Mouse (Mus musculus): Measurements from ENCODE around the gene Bckdhb. TPM values are rescaled to one million over a fixed set of nuclear protein-coding genes. Genes with fewer than 3 reads are reported as not detected.
"Not testable (repeated sequence)": the region's sequence is repeated elsewhere in the genome, so short reads cannot be mapped to it uniquely, and the experiment has no call there.

The Bckdhb gene
- polyA plus RNA-seq, 1 experiment from 2014 or later = 49.1 TPM

DNA sequence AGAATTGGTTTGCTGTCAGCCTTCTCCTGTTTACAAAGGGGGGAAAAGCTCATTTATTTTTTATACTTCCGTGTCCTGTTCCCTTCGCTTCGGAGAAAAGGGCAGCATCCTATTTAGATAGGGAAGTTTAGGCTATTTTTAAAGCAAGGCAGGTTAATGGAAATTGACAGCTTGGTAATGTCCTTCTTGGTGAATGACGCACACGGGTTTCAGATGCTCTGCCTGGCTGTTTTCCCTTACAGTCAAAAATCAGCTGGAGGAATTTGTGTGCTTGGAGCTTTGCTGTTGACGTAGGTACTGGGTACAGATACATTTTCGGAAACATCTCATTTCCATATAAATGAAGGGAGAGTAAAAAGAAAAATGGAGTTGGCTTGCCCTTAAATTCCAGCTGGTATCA is 44.4 kb downstream of the Bckdhb start:
- no peaks in the 10 kb centered on the region for H3K27me3 ChIP-seq
- H3K4me2 ChIP-seq = no peak overlapping the region
- no peak overlapping the region for H3K9ac ChIP-seq
- H3K27ac ChIP-seq = no peak overlapping the region
- H3K9me3 ChIP-seq = no peaks in the 10 kb centered on the region
- H3K4me3 ChIP-seq (replicated peaks) = no peak overlapping the region
- ATAC-seq (ENCODE audit: low FRiP score) = no peak
- 87% methylated on average over 7 of the region's 7 CpGs for WGBS
- no peaks in the 10 kb centered on the region for H3K4me1 ChIP-seq
- no peaks in the 10 kb centered on the region for H3K36me3 ChIP-seq (replicated peaks)

DNA sequence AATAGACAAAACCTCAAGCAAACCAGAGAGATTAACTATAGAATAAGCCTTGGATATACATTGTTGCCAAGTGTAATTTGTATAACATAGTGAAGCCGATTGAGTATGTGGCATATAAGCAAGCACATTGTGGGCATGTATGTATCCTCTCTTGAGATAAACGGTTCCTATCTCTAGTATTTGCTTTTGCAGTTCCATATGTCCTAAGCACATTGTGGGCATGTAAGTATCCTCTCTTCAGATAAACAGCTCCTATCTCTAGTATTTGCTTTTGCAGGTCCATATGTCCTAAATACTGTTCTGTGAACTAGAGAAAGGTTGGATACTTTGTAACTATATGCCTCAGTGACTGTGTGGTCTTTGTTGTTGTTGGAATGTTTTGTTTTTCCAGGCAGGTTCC is 48.5 kb downstream of the Bckdhb start:
- Histone ChIP-seq H3K9ac (no peak overlapping the region), H3K4me3 (replicated peaks) (no peak overlapping the region), H3K4me2 (no peak overlapping the region), H3K27ac (no peak overlapping the region), H3K27me3 (no peaks in the 10 kb centered on the region), H3K36me3 (replicated peaks) (no peaks in the 10 kb centered on the region), H3K4me1 (no peaks in the 10 kb centered on the region), H3K9me3 (no peaks in the 10 kb centered on the region)
- WGBS = 97% methylated on average over 2 of the region's 2 CpGs
- no peak for ATAC-seq (ENCODE audit: low FRiP score)

DNA sequence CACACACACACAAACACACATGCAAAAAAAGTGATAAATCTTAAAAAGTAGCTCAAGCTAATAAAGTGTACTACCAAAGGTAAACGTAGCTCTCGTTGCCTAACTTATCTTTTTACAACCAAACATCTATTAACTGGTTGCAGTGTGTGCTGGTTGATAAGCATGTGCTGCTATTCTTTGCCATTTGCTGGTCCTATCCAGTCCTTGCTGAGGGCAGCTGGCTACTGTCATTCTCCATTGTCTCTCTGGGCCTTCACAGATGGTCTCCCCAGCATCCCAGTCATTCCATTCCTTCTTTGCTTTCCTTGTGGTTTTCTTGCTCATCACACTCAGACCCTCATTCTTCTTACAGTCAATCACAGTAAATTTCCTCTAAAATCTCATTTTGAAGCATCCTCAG is 50.9 kb downstream of the Bckdhb start:
- no peak for ATAC-seq (ENCODE audit: low FRiP score)
- H3K4me3 ChIP-seq (replicated peaks) = no peak overlapping the region
- H3K27ac ChIP-seq = no peak overlapping the region
- WGBS = 95% methylated on average over 2 of the region's 2 CpGs
- H3K9ac ChIP-seq = no peak overlapping the region
- no peak overlapping the region for H3K4me2 ChIP-seq
- H3K4me1 ChIP-seq = no peaks in the 10 kb centered on the region
- H3K36me3 ChIP-seq (replicated peaks) = no peaks in the 10 kb centered on the region
- H3K9me3 ChIP-seq = no peaks in the 10 kb centered on the region
- no peaks in the 10 kb centered on the region for H3K27me3 ChIP-seq

DNA sequence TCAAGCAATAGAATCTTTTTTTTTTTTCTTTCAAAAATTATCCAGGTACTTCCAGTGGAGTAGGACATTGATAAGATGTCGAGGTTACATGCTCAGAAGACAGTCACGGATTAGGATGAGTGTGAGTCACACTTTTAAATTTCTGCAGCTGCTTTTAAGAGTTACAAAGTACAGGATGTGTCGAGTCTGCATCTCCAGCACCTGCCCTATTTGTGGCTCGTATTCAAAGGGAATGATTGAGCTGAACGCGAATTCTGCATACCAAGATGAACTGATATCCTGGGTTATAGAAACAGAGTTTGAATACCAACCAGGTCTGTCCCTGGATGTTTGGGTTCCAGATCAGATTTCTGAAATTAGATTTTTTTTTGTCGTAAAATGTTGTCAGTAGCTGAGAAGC is 56.3 kb downstream of the Bckdhb start:
- H3K9me3 ChIP-seq = no peaks in the 10 kb centered on the region
- no peaks in the 10 kb centered on the region for H3K4me1 ChIP-seq
- H3K27ac ChIP-seq = no peak overlapping the region
- no peaks in the 10 kb centered on the region for H3K36me3 ChIP-seq (replicated peaks)
- H3K27me3 ChIP-seq = no peaks in the 10 kb centered on the region
- 85% methylated on average over 7 of the region's 7 CpGs for WGBS
- no peak overlapping the region for H3K4me2 ChIP-seq
- no peak for ATAC-seq (ENCODE audit: low FRiP score)
- no peak overlapping the region for H3K9ac ChIP-seq
- no peak overlapping the region for H3K4me3 ChIP-seq (replicated peaks)

DNA sequence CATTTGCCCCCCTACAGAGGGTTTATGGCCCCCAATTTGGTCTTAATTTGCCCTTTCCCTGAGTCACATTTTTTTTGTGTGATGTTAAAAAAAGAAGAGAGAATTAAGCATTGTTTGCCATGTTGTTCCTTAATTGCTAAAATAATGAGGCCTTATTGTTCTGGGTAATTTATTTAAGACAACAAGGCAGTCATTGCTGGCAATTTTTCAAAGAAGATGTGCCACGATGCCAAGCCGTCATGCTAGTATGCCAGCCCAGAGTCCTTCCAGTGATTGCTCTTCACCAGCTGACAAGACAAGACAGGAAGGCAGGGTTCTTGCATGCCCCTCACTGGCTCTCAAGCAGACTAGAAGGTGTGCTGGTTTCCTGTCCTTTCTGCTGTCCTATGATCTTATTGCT is 84.0 kb downstream of the Bckdhb start:
- Histone ChIP-seq H3K36me3 (replicated peaks) (peaks cover 6% of the 10 kb centered on the region), H3K4me1 (no peaks in the 10 kb centered on the region; the same call in 1 of the 2 replicates), H3K9ac (no peak overlapping the region), H3K27ac (no peak overlapping the region), H3K9me3 (0 out of 2 replicates have a peak, but pooled peaks cover 5% of the 10 kb centered on the region), H3K4me3 (replicated peaks) (no peak overlapping the region), H3K4me2 (no peak overlapping the region), H3K27me3 (no peaks in the 10 kb centered on the region)
- no peak for ATAC-seq (ENCODE audit: low FRiP score)
- WGBS = 61% methylated on average over 2 of the region's 2 CpGs

DNA sequence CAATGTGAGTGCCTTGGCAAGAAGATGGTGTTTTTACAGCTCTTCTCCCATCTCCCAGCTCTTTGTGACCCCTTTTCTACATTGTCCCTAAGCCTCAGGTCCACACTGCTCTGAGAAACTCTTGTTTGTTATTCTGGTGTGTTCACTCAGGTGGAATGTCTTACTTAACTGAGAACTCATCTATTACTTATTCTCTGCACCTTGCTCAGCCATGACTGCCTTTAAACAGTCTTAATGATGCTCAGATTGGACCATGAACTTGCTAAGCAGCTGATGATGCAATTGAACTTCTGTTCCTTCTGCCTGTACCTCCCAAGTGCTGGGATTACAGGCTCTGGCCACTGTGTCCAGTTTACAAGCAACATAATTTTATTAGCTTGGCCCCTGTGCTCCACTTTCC is 86.2 kb downstream of the Bckdhb start:
- H3K4me2 ChIP-seq = no peak overlapping the region
- H3K36me3 ChIP-seq (replicated peaks) = no peaks in the 10 kb centered on the region
- H3K9ac ChIP-seq = no peak overlapping the region
- H3K27me3 ChIP-seq = no peaks in the 10 kb centered on the region
- H3K9me3 ChIP-seq = no peaks in the 10 kb centered on the region
- H3K27ac ChIP-seq = no peak overlapping the region
- H3K4me1 ChIP-seq = no peaks in the 10 kb centered on the region; the same call in 1 of the 2 replicates
- no peak for ATAC-seq (ENCODE audit: low FRiP score)
- no peak overlapping the region for H3K4me3 ChIP-seq (replicated peaks)

DNA sequence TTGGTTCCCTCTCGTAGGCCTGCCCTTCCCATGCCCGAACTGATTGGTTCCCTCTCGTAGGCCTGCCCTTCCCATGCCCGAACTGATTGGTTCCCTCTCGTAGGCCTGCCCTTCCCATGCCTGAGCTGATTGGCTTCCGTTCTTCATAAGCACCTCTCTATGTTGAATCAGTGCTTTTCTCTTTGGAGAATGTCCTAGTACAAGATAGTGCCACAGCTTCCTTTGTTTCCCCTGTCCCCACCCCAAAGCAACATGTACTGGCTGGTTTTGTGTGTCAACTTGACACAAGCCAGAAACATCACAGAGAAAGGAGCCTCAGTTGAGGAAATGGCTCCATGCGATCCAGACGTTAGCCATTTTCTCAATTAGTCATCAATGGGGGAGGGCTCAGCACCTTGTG is 93.2 kb downstream of the Bckdhb start:
- H3K4me1 ChIP-seq; H3K9ac ChIP-seq; H3K4me3 ChIP-seq (replicated peaks); ATAC-seq (ENCODE audit: low FRiP score); H3K4me2 ChIP-seq; H3K27ac ChIP-seq; H3K36me3 ChIP-seq (replicated peaks); H3K27me3 ChIP-seq; H3K9me3 ChIP-seq: not testable (repeated sequence)
- 94% methylated on average over 8 of the region's 8 CpGs for WGBS

DNA sequence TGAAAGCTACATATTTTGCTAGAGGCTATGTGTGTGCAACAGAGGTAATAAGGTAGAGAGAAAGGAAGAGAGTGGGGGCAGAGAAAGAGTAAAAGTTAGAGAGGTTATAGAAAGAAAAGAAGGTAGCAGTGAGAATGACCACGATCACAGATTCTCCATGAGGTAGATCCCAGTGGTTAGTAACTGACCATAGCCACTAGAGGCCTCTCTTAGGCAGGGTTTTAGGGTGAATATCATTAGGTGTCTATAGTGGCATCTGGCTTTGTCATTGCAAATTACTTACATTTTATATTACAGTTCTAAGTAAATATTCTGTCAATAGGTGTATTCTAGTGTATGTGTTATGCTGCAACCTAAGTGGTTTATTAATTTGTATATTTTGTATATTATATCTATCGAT is 94.7 kb downstream of the Bckdhb start:
- H3K4me3 ChIP-seq (replicated peaks) = no peak overlapping the region
- no peaks in the 10 kb centered on the region for H3K9me3 ChIP-seq
- no peaks in the 10 kb centered on the region for H3K27me3 ChIP-seq
- H3K4me2 ChIP-seq = no peak overlapping the region
- H3K36me3 ChIP-seq (replicated peaks) = no peaks in the 10 kb centered on the region
- H3K4me1 ChIP-seq = no peaks in the 10 kb centered on the region
- H3K27ac ChIP-seq = no peak overlapping the region
- 70% methylated on average over 2 of the region's 2 CpGs for WGBS
- peak; percentile 74; the same call in 1 of the 2 replicates for ATAC-seq (ENCODE audit: low FRiP score)
- H3K9ac ChIP-seq = no peak overlapping the region

DNA sequence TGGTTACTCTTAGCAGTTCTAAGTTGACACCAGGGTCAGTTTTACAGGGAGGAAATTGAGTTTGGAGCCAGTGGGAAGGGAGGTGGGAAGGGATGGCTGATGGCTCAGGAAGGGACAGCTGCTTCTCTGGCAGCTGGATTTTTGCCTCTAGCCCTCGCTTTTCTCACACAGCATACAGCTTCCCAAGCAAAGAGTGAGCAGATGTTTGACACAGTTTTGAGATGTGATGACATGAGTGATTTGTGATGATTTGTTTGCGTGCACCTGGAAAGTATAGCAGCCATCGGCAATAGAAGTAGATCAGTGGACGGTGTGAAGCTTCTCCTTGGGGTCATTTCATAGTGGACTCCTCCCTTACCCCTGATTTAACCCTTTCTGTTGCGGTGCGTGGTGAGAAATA is 96.2 kb downstream of the Bckdhb start:
- Histone ChIP-seq H3K4me3 (replicated peaks) (no peak overlapping the region), H3K36me3 (replicated peaks) (no peaks in the 10 kb centered on the region)
- WGBS = 87% methylated on average over 6 of the region's 6 CpGs

DNA sequence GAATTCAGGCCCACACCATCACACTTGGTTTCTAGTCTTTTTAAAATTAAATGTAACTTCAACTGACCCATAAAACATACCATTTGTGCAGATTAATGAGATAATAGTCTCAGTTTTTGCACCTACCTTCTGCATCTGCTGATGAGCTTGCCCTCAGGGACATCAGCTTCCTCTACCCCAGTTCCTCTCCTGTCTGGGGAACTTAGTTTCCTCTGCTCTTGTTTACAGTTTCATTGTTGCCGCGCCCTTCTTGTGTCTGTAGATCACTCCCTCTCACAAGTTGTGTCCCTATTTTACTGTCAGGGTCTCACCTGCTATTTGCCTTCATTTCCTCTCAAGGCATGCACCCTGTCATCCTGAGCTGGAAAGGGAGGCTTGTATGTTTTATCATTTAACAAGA is 103.2 kb downstream of the Bckdhb start:
- peaks cover 10% of the 10 kb centered on the region for H3K4me1 ChIP-seq
- H3K36me3 ChIP-seq (replicated peaks) = no peaks in the 10 kb centered on the region
- H3K9ac ChIP-seq = no peak overlapping the region
- H3K4me3 ChIP-seq (replicated peaks) = no peak overlapping the region
- ATAC-seq (ENCODE audit: low FRiP score) = no peak
- no peaks in the 10 kb centered on the region for H3K9me3 ChIP-seq
- H3K27ac ChIP-seq = no peak overlapping the region
- no peaks in the 10 kb centered on the region for H3K27me3 ChIP-seq
- WGBS = 88% methylated on average over 2 of the region's 2 CpGs
- H3K4me2 ChIP-seq = no peak overlapping the region

More for the DNA sequence above, 96.2 kb downstream of the Bckdhb start:
- no peaks in the 10 kb centered on the region for H3K4me1 ChIP-seq
- H3K27ac ChIP-seq = no peak overlapping the region
- H3K27me3 ChIP-seq = no peaks in the 10 kb centered on the region
- H3K4me2 ChIP-seq = no peak overlapping the region
- no peak overlapping the region for H3K9ac ChIP-seq
- H3K9me3 ChIP-seq = no peaks in the 10 kb centered on the region
- no peak for ATAC-seq (ENCODE audit: low FRiP score)

DNA sequence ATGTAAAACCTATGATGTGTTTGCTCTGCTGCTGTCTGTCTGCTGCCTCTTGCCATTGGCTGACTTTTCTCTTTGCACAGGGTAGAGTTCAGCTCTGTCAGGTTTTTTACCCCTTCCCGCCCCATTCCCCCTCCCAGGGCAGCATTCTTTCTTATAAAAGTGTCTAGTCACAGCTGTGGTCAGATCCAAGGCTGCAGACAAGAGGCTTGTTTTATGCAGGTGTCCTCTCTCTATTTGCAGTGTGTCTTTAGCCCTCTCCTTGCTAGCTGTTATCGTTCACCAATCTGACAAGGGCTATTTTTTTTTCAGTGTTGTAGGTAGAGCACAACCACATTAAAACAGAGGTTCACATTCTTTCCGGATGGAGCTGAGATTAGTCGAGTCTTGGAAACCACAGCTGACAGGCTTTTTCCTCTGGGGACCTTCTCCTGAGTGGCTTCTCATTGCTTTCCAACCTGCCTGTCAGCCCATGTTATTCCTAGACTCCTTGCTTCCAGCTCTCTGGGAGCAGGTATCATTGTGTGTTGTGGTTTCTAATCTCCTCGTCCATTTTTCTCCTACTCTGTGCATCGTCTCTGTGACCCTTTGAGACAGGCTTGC is 105.8 kb downstream of the Bckdhb start:
- Histone ChIP-seq H3K4me1 (peaks cover 21% of the 10 kb centered on the region), H3K27ac (no peak overlapping the region), H3K27me3 (no peaks in the 10 kb centered on the region), H3K9me3 (no peaks in the 10 kb centered on the region), H3K4me3 (replicated peaks) (no peak overlapping the region), H3K4me2 (no peak overlapping the region), H3K36me3 (replicated peaks) (no peaks in the 10 kb centered on the region), H3K9ac (no peak overlapping the region)
- WGBS = 67% methylated on average over 6 of the region's 6 CpGs
- ATAC-seq (ENCODE audit: low FRiP score) = no peak

DNA sequence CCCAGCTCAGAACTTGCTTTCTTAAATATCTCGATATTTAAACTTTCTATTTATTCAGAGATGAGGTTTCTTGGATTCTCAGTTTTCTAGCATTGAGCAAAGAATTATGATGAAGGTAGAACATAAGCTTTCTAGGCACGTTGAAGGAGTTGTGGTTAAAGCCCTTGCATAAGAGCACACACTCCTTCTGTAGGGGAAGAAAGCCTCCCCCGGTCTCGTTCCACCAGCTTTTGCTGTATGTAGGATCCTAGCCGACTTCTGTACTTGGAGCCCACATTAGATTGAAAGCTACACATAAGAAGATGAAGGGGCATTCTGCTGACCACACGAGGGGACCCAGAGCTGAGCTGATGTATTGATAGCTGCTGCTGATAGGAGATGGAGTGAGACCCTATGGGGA is 106.5 kb downstream of the Bckdhb start:
- WGBS = 86% methylated on average over 6 of the region's 6 CpGs
- Histone ChIP-seq H3K9ac (no peak overlapping the region), H3K4me3 (replicated peaks) (no peak overlapping the region), H3K27me3 (no peaks in the 10 kb centered on the region), H3K36me3 (replicated peaks) (no peaks in the 10 kb centered on the region), H3K4me2 (no peak overlapping the region), H3K4me1 (peaks cover 21% of the 10 kb centered on the region), H3K27ac (no peak overlapping the region), H3K9me3 (no peaks in the 10 kb centered on the region)
- ATAC-seq (ENCODE audit: low FRiP score) = no peak

DNA sequence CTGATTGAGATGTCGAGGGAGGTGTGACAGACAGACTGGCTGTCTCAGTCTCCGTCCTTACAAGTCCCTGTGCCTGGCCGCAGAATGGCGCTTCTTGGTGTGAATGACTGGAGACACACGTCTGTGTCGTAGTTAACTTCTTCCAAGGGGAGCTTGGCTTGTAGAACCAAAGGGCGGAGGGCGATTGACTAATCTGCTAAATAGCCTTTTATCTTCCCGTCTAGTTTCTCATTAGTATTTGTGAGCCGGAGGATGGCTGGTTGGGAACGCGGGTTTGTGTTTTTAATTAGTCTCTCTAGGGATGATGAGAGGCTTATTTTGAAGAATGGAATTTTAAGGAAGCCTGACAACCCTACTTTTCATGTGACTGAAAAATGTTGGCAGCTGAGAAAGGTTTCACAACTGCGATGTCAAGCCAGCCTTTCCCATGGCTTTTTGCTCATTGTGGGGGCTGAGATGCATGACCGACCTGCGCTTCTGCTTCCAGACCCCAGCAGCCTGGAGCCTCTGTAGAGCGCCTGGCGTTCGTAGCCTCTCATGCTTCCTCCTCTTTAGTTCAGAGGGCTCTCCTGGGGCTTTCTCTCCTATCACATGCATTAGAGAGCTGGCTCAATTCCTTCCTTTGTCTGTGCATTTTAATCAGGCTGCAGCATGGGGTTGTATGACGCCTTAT is 107.9 kb downstream of the Bckdhb start:
- H3K4me2 ChIP-seq = peak overlapping the region; percentile 44
- H3K4me1 ChIP-seq = peaks cover 21% of the 10 kb centered on the region
- no peaks in the 10 kb centered on the region for H3K27me3 ChIP-seq
- WGBS = 6% methylated on average over 19 of the region's 19 CpGs
- no peaks in the 10 kb centered on the region for H3K36me3 ChIP-seq (replicated peaks)
- no peaks in the 10 kb centered on the region for H3K9me3 ChIP-seq
- peak overlapping the region; percentile 83 for H3K27ac ChIP-seq
- peak; percentile 89 for ATAC-seq (ENCODE audit: low FRiP score)
- H3K4me3 ChIP-seq (replicated peaks) = no peak overlapping the region; the same call in 1 of the 2 replicates
- H3K9ac ChIP-seq = no peak overlapping the region

All from forebrain, embryonic 12.5 days (tissue).